Mouse (Mus musculus) olfactory bulb, adult 2 months (tissue): ENCODE measurements around the gene Ei24.

Experiments
- CTCF ChIP-seq: fragments of 200-500 bp; IDR thresholded peaks from 2 replicates; pipeline ENCODE4 v1.5.1; 2012; ENCODE audit warnings: low read depth, mild to moderate bottlenecking, low read length, moderate library complexity; ENCODE audit not compliant: insufficient read depth
- POLR2A ChIP-seq: fragments of 200-500 bp; IDR thresholded peaks from 2 replicates; pipeline ENCODE4 v1.6.1; 2012; ENCODE audit warnings: mild to moderate bottlenecking, low read depth, low read length, moderate library complexity; ENCODE audit not compliant: insufficient read depth

DNA sequence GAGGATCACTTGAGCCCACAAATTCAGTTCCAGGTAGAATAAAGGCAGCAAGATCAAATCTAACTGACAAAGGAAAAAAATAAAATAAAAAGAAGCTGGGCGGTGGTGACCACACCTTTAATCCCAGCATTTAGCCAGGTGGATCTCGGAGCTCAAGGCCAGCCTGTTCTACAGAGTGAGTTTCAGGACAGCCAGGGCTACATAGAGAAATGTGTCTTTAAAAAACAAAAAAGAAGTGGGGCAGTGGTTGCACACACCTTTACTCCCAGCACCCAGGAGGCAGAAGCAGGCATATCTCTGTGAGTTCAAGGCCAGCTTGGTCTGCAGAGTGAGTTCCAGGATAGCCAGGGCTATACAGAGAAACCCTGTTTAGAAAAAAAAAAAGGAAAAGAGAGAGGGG is 4.8 kb upstream of the Ei24 start:
- TF ChIP-seq POLR2A, result no peak
- TF ChIP-seq CTCF, result no peak
